Mouse (Mus musculus) CH12.LX (cell line): ENCODE results near the gene Kif17. TPM values are rescaled to one million over a fixed set of nuclear protein-coding genes. Genes with fewer than 3 reads are reported as not detected.

Experiments used
- DNase-seq: peaks from one replicate; pipeline ENCODE4 v3.0.0-alpha.2; 2013; ENCODE audit errors: extremely low read depth
- H3K27ac ChIP-seq: 2 replicates; pipeline ENCODE4 v1.5.1; 2012; ENCODE audit warnings: low read depth, mild to moderate bottlenecking, control low read depth, moderate library complexity; ENCODE audit not compliant: insufficient read depth
- H3K27me3 ChIP-seq: replicated peaks from 2 replicates; pipeline ENCODE3; 2012; ENCODE audit warnings: inconsistent platforms
- H3K36me3 ChIP-seq, 2 experiments: replicated peaks in 1 of 2; 2 replicates each; pipeline versions ENCODE3 to v1.6.1; 2012; ENCODE audit warnings: inconsistent platforms in 1 of 2, low read length in 1 of 2, mild to moderate bottlenecking in 1 of 2, mixed read lengths in 1 of 2, moderate library complexity in 1 of 2; ENCODE audit not compliant: control insufficient read depth in 1 of 2, insufficient read depth in 1 of 2
- H3K4me1 ChIP-seq, 2 experiments: 2 replicates each; pipeline ENCODE4 v1.6.1; 2012; ENCODE audit warnings: inconsistent platforms in 1 of 2, moderate library complexity in 1 of 2; ENCODE audit not compliant: insufficient read depth in 2 of 2, control insufficient read depth in 1 of 2
- H3K4me2 ChIP-seq: 2 replicates; pipeline ENCODE4 v1.6.1; 2012; ENCODE audit warnings: low read depth, mild to moderate bottlenecking, control low read depth; ENCODE audit not compliant: poor library complexity, insufficient read depth, severe bottlenecking
- H3K4me3 ChIP-seq, 3 experiments: fragments of 150-350 bp in 1 of 3; sonication (generic) in 1 of 3; replicated peaks in 1 of 3; 2 replicates each; pipeline versions ENCODE3 to v1.5.1; 2011 to 2012; ENCODE audit warnings: low read depth in 2 of 3, low read length in 2 of 3, mild to moderate bottlenecking in 2 of 3, moderate library complexity in 2 of 3, control low read depth in 1 of 3, improper control_type of control experiment in 1 of 3, inconsistent platforms in 1 of 3, mixed read lengths in 1 of 3; ENCODE audit not compliant: poor library complexity in 1 of 3
- H3K79me2 ChIP-seq: replicated peaks from 2 replicates; pipeline ENCODE4 v1.6.1; 2012; ENCODE audit warnings: mild to moderate bottlenecking, moderate library complexity; ENCODE audit not compliant: control insufficient read depth, poor library complexity, insufficient read depth, severe bottlenecking; ENCODE audit errors: extremely low read depth
- H3K9ac ChIP-seq: 2 replicates; pipeline ENCODE4 v1.6.1; 2012; ENCODE audit warnings: low read depth, mild to moderate bottlenecking, control low read depth, moderate library complexity; ENCODE audit not compliant: insufficient read depth
- H3K9me3 ChIP-seq: replicated peaks from 2 replicates; pipeline ENCODE3; 2012; ENCODE audit warnings: low read length, inconsistent platforms, mixed read lengths
- CHD1 ChIP-seq: IDR thresholded peaks from 2 replicates; pipeline ENCODE4 v1.6.1; 2012; ENCODE audit warnings: low read depth, low read length, improper control_type of control experiment, inconsistent platforms
- CHD2 ChIP-seq: IDR thresholded peaks from 2 replicates; pipeline ENCODE4 v1.6.1; 2011; ENCODE audit warnings: low read length, improper control_type of control experiment
- ELF1 ChIP-seq: IDR thresholded peaks from 2 replicates; pipeline ENCODE4 v1.6.1; 2014; ENCODE audit warnings: low read depth, mild to moderate bottlenecking, inconsistent platforms, low read length, improper control_type of control experiment
- EP300 ChIP-seq: IDR thresholded peaks from 2 replicates; pipeline ENCODE4 v1.6.1; 2011; ENCODE audit warnings: low read length, improper control_type of control experiment
- IRF4 ChIP-seq: IDR thresholded peaks from 2 replicates; pipeline ENCODE4 v1.6.1; 2014; ENCODE audit warnings: low read depth, mild to moderate bottlenecking, inconsistent platforms, low read length, improper control_type of control experiment
- JUND ChIP-seq: conservative IDR thresholded peaks from 2 replicates; pipeline ENCODE4 v1.6.1; 2011; ENCODE audit warnings: low read depth, low read length, improper control_type of control experiment
- MAX ChIP-seq: IDR thresholded peaks from 2 replicates; pipeline ENCODE4 v1.6.1; 2011; ENCODE audit warnings: low read length, improper control_type of control experiment
- MXI1 ChIP-seq: IDR thresholded peaks from 2 replicates; pipeline ENCODE4 v1.6.1; 2011; ENCODE audit warnings: mild to moderate bottlenecking, low read depth, low read length, improper control_type of control experiment
- NELFE ChIP-seq: IDR thresholded peaks from 2 replicates; pipeline ENCODE4 v1.6.1; 2011; ENCODE audit warnings: low read depth, low read length, improper control_type of control experiment
- PAX5 ChIP-seq: IDR thresholded peaks from 2 replicates; pipeline ENCODE4 v1.6.1; 2012; ENCODE audit warnings: low read length, inconsistent platforms, mixed read lengths
- POLR2A ChIP-seq: IDR thresholded peaks from 2 replicates; pipeline ENCODE4 v1.6.1; 2011; ENCODE audit warnings: low read depth, mild to moderate bottlenecking, improper control_type of control experiment, low read length
- POLR2AphosphoS2 ChIP-seq: IDR thresholded peaks from 2 replicates; pipeline ENCODE4 v1.6.1; 2011; ENCODE audit warnings: low read depth, low read length, improper control_type of control experiment
- RAD21 ChIP-seq: IDR thresholded peaks from 2 replicates; pipeline ENCODE4 v1.6.1; 2011; ENCODE audit warnings: low read depth, mild to moderate bottlenecking, low read length, improper control_type of control experiment, moderate library complexity
- RCOR1 ChIP-seq: conservative IDR thresholded peaks from 2 replicates; pipeline ENCODE4 v1.6.1; 2012; ENCODE audit warnings: low read depth, mild to moderate bottlenecking, inconsistent platforms, low read length, improper control_type of control experiment
- SIN3A ChIP-seq: IDR thresholded peaks from 2 replicates; pipeline ENCODE4 v1.6.1; 2012; ENCODE audit warnings: low read length, improper control_type of control experiment, inconsistent platforms
- SMC3 ChIP-seq: IDR thresholded peaks from 2 replicates; pipeline ENCODE4 v1.6.1; 2011; ENCODE audit warnings: low read depth, low read length, improper control_type of control experiment
- TBP ChIP-seq: conservative IDR thresholded peaks from 2 replicates; pipeline ENCODE4 v1.6.1; 2011; ENCODE audit warnings: low read depth, low read length, improper control_type of control experiment
- TCF12 ChIP-seq: IDR thresholded peaks from 2 replicates; pipeline ENCODE4 v1.6.1; 2014; ENCODE audit warnings: low read depth, mild to moderate bottlenecking, inconsistent platforms, low read length, improper control_type of control experiment
- UBTF ChIP-seq: IDR thresholded peaks from 2 replicates; pipeline ENCODE4 v1.6.1; 2012; ENCODE audit warnings: low read depth, mild to moderate bottlenecking, inconsistent platforms, low read length, improper control_type of control experiment, moderate library complexity
- USF1 ChIP-seq: IDR thresholded peaks from 2 replicates; pipeline ENCODE4 v1.6.1; 2014; ENCODE audit warnings: low read depth, mild to moderate bottlenecking, inconsistent platforms, low read length, improper control_type of control experiment
- USF2 ChIP-seq: conservative IDR thresholded peaks from 2 replicates; pipeline ENCODE4 v1.6.1; 2011; ENCODE audit warnings: low read depth, low read length, improper control_type of control experiment
- ZKSCAN1 ChIP-seq: IDR thresholded peaks from 2 replicates; pipeline ENCODE4 v1.6.1; 2012; ENCODE audit warnings: low read depth, inconsistent platforms, low read length, improper control_type of control experiment, borderline replicate concordance
- dilution Hi-C: fragments of 300-500 bp; cut with MboI; formaldehyde crosslinking; loops from 2 replicates; pipeline ENCODE4 v1.14.3; 2020; ENCODE audit warnings: low sequenced_read_pairs; ENCODE audit not compliant: extremely low pct_unique_long_range_greater_than_20kb, extremely low pct_ligation_motif_present
- in situ Hi-C: fragments of 300-500 bp; cut with MboI; formaldehyde crosslinking; loops from 3 replicates; pipeline ENCODE4 v1.14.3; 2019; ENCODE audit warnings: low sequenced_read_pairs, low pct_ligation_motif_present, low pct_unique_long_range_greater_than_20kb, mixed read lengths
- polyA plus RNA-seq: library from polyadenylated mRNA; unstranded; fragments of >175 nt; gene quantifications from 2 replicates; pipeline ENCODE4 v1.2.1, GENCODE M21; 2012; ENCODE audit warnings: low read depth; ENCODE audit not compliant: insufficient read length
- total RNA-seq, 2 experiments: library from RNA; depleted of rRNA; stranded (reverse); fragments of 300-350 nt in 1 of 2; fragments of >200 nt in 1 of 2; gene quantifications; 2 replicates each; pipeline ENCODE4 v1.2.3; 2012 to 2014

The Kif17 gene
- total and polyA plus RNA-seq, 3 experiments: 0.17 to 1.5 (median 0.55) TPM

DNA sequence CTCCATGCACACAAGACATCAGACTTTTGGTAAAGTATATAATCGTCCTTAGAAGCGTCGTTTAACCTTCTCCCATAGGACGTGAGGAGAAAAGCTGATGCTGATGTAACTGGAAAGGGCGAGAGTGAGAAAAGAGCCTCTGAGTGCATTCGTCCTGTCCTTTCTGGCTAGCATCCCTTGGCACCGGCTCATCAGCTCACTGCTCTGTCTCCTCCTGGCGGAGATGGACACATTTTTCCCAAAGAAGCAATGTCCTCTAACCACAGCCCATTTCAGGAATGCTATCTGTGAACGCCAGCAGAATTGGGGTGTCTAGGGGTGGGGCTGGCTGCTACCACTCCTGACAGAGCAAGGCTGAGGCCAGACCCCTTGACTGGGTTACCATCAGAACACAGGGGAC lies 81.4 kb downstream of the Kif17 start:
- dilution Hi-C loops (no loop called here), in situ Hi-C loops (no loop called here)
- no peaks in the 10 kb centered on the region for H3K36me3 ChIP-seq
- no peak for DNase-seq
- peaks cover 64% of the 10 kb centered on the region for H3K27me3 ChIP-seq
- H3K4me2 ChIP-seq: no peak overlapping the region
- H3K9me3 ChIP-seq: peaks cover 18% of the 10 kb centered on the region
- TF ChIP-seq JUND: no peak
- TF ChIP-seq EP300: no peak
- no peak for TF ChIP-seq MAX
- TF ChIP-seq UBTF: no peak
- no peak for TF ChIP-seq CHD1
- no peak for TF ChIP-seq SIN3A
- no peak for TF ChIP-seq USF1
- TF ChIP-seq RAD21: no peak
- no peak for TF ChIP-seq RCOR1
- no peak for TF ChIP-seq ZKSCAN1
- no peak overlapping the region for H3K9ac ChIP-seq
- peaks cover 0 to 5% of the 10 kb centered on the region in 2 experiments; a peak in 2 of 4 replicates for H3K4me1 ChIP-seq
- no peak overlapping the region for H3K27ac ChIP-seq
- H3K4me3 ChIP-seq: no peak overlapping the region
- no peaks in the 10 kb centered on the region for H3K79me2 ChIP-seq

DNA sequence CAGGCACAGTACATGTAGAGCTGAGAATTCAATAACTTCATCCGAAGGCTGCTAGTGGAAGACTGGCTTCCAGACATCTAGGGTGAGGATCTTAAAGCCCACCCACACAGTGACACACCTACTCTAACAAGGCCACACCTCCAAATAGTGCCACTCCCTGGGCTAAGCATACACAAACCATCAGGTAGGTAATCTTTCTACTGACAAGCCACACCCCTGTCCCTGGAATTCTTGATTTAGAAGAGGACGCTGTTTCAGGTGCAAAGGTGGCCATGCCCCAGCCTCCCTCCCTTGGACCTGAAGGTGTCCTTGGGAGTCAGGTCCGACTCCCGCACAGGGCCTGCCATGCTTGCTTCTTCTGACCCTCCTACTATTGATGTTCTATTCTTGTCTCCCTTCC lies 82.9 kb downstream of the Kif17 start:
- in situ Hi-C loops: no loop called here

DNA sequence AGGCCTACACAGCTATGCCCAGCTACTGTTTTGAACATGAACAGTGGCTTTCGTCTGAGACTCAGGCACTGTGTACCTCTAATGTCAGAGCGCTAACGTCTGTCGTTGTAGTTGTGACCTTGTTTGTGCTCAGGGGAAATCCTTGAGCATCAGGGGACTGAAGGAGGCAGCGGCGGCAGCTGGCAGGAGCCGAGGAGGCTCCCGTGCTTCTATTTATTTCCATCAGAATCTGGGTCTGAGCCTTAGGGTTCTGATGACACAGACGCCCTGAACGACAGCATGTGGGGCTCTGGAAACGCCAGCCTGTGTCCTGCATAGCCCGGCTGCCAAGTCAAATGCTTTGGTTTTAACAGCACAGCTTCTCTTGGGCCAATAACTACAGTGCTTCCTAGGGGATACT lies 84.8 kb downstream of the Kif17 start:
- no peak for DNase-seq
- peaks cover 84% of the 10 kb centered on the region for H3K27me3 ChIP-seq
- peaks cover 5% of the 10 kb centered on the region for H3K9me3 ChIP-seq
- dilution Hi-C loops: no loop called here
- H3K27ac ChIP-seq: no peak overlapping the region
- no peaks in the 10 kb centered on the region for H3K79me2 ChIP-seq
- H3K9ac ChIP-seq: no peak overlapping the region
- H3K4me1 ChIP-seq: peaks cover 0 to 8% of the 10 kb centered on the region in 2 experiments; a peak in 2 of 4 replicates
- H3K36me3 ChIP-seq: no peaks in the 10 kb centered on the region
- in situ Hi-C loops: no loop called here
- H3K4me3 ChIP-seq: no peak overlapping the region
- H3K4me2 ChIP-seq: no peak overlapping the region
- TF ChIP-seq JUND: no peak
- no peak for TF ChIP-seq USF1
- TF ChIP-seq SIN3A: no peak
- no peak for TF ChIP-seq SMC3
- TF ChIP-seq TCF12: no peak
- no peak for TF ChIP-seq CHD2
- no peak for TF ChIP-seq RAD21
- no peak for TF ChIP-seq MXI1
- no peak for TF ChIP-seq USF2
- TF ChIP-seq POLR2A: no peak
- TF ChIP-seq TBP: no peak
- no peak for TF ChIP-seq CHD1
- no peak for TF ChIP-seq ZKSCAN1
- no peak for TF ChIP-seq ELF1
- TF ChIP-seq UBTF: no peak

More for the DNA sequence above, 82.9 kb downstream of the Kif17 start:
- Histone ChIP-seq H3K9me3 (peaks cover 13% of the 10 kb centered on the region), H3K79me2 (no peaks in the 10 kb centered on the region), H3K36me3 (no peaks in the 10 kb centered on the region), H3K4me1 (peaks cover 0 to 8% of the 10 kb centered on the region in 2 experiments; a peak in 2 of 4 replicates)
- TF ChIP-seq POLR2A: no peak
- no peak for TF ChIP-seq SMC3
- no peak for TF ChIP-seq IRF4
- TF ChIP-seq NELFE: no peak
- TF ChIP-seq ZKSCAN1: no peak
- no peak for TF ChIP-seq PAX5
- TF ChIP-seq POLR2AphosphoS2: no peak
- no peak for TF ChIP-seq RCOR1
- TF ChIP-seq, all 38 proteins: peak for 0
- H3K9ac ChIP-seq: no peak overlapping the region
- H3K4me2 ChIP-seq: no peak overlapping the region
- peaks cover 77% of the 10 kb centered on the region for H3K27me3 ChIP-seq
- H3K27ac ChIP-seq: no peak overlapping the region
- no peak for DNase-seq
- dilution Hi-C loops: no loop called here
- H3K4me3 ChIP-seq: no peak overlapping the region
